Mouse (Mus musculus) ovary, postnatal 14 days (tissue): ENCODE results near the gene Pdzrn3.

Experiments
- DNase-seq: peaks from one replicate; pipeline ENCODE4 v3.0.0; 2022; ENCODE audit warnings: low spot score

Gene Pdzrn3

DNA sequence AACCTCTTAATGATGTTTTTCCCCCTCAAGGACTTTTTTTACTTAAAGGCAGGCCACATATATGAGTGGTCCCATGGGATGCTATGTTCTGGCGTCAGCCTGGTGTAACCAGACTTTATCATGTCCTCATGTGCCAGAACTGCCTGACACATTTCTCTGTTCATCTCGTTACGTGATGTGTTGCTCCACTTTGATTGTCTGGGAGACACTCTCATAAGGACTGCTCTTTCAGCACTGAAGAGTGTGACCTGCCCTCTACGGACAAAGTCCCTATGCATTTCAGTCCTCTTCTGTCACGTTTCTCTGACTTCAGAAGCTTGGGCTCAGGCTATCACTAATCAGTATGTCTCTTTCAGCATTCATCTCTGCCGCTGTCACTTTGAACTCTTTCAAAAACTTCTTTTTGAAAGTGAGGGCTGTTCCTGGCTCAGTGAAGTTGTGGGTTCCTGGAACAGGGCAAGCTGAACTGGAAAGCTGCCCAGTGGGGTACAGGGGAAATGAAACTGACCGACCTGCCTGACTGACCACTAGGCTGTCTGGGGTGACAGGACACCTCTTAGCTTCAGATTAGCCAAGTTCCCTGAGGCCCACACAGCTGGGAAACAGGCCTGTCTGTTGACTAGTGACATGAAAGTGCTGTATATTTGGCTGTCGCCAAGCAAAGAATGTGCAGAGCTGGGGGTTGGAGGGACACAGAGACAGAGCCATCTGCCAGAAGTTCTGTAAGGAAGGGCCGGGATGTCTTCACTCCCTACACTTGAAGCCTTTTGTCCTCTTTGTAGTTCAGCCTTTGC lies 10.7 kb downstream of the Pdzrn3 start:
- no peak for DNase-seq

DNA sequence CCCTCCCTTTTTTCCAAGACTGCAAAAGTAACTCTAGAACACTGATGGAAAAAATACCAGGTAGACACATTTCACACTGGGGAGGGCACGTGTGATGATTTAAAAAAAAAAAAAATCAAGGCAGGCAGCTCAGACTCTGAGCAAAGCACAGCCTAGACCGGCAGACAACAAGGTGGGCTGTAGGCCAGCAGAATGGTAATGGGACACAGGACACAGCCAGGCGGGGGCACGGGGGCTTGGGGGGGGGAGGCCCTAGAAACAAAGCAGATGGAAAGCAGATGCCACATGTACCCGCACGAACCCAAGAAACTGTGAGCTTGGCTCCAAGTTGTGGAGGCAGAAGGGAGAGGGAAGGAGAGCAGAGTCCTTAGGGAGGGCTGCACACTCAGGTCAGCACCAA lies 11.9 kb downstream of the Pdzrn3 start:
- no peak for DNase-seq

GRCm38 (mm10) chr6:101363904-101364303 lies 13.8 kb downstream of the Pdzrn3 start:
- no peak for DNase-seq

GRCm38 (mm10) chr6:101362728-101363127 lies 15.0 kb downstream of the Pdzrn3 start:
- no peak for DNase-seq

- no peak for DNase-seq
These were observed 15.4 kb downstream of the Pdzrn3 start for GRCm38 (mm10) chr6:101362268-101362667.

- no peak for DNase-seq
These were observed 17.4 kb downstream of the Pdzrn3 start for GRCm38 (mm10) chr6:101360211-101360737.

DNA sequence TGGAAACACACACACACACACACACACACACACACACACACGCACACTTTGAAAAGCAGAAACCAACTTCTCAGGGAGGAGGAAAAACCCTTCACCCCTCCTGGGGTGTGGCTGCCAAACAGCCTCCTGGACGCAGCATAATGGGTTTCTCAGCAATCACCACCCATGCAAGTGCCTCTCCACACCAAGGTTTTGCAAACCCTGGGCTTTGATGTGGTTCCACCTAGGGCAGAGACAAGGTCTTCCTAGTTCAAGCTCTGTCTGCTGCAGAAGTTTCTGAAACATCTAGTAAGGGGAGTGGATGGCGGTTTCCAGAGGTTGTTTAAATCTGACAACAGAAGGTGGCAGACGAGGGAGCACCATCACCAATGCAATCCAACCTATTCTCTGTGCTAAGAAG lies 18.1 kb downstream of the Pdzrn3 start:
- no peak for DNase-seq

DNA sequence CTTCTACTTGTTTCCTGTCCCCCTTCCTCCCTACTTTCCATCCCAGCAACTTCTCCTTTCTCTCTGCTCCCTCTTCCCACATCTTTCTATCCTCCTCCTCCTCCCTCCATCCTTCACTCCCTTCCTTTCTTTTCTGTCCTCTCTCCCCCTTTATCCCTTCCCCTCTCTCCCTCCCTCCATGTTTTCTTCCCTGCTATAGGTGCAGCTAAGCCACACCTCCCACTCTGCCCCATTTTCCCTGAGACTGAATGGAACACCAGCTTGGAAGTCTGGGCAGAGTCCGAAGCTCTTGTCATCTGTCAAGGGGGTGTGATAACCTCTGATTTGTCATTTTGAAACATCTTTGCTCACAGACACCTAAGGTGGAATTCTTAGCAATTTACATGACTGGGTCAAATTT lies 22.8 kb downstream of the Pdzrn3 start:
- no peak for DNase-seq

DNA sequence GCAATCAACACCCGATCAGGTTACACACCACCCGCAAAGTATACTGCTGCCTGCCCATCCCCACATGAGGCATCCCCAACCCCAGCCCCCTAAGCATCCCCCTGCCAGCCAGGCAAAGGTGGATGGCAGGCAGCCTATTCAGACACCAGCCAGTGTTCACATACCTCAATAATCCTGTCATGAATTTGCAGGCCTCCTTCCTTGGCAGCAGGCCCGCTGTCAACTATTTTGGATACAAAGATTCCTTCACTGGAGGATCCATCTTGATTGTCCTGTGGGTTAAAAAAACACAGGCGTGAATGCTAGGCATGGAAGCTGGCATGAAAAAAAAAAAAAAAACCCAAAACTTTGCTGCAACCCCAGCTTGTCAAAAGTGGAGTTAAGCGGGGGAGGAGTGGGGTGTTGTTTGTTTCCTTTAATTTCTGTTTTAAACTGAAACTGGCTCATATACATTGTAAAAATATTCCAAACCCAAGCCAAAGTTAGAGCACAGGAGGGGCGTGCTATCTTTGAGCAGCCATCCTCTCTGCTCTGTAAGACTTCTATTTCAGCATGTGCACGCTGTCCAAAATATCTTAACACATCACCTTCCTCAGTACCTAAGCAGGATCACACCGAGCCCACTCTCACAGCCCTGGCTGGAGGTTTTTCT lies 23.3 kb downstream of the Pdzrn3 start:
- DNase-seq = no peak

GRCm38 (mm10) chr6:101353701-101354100 lies 24.0 kb downstream of the Pdzrn3 start:
- no peak for DNase-seq

DNA sequence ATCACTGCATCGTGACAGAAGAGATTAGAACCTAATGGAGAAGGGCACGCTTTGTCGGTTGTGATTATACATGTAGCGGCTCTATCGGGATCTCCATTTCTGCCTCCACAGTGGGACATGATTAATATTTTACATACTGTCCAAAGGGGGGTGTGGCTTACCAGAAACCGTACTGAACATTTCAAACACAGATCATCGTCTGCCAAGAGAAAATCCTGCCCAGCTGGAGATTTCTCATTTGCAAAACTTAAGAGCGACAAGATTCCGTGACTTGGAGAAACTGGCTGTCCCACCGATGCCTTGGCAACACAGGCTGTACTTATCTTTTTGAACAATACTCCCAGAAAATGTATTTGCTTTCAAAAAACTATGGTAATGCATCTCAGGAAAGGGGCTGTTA lies 25.1 kb downstream of the Pdzrn3 start:
- no peak for DNase-seq

- no peak for DNase-seq
These were observed 26.6 kb downstream of the Pdzrn3 start for GRCm38 (mm10) chr6:101351100-101351499.

DNA sequence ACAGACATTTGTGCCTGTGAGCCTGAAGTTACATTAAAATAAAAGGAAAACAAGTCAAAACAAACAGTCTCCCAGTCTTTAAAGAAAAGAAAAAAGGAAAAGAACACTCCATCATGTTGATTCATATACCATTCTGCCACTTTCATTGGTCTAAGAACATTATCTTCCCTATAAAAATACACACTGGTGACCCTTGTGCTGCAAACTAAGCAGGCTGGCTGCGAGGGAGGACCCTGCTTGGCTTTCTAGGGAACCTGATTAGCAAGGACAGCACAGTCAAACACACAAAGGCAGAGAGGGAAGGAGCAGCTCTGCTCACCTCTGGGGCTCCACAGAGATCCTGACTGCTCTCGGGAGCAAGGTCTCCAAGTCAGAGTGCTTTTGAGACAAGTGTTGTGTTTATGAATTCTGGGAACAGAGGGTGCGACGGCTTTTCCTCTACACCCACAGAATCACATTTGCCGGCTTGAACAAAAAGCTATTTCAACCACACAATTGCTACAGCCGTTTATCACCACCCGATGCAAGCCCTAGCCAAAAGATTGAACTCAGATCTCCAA lies 27.2 kb downstream of the Pdzrn3 start:
- DNase-seq = no peak

DNA sequence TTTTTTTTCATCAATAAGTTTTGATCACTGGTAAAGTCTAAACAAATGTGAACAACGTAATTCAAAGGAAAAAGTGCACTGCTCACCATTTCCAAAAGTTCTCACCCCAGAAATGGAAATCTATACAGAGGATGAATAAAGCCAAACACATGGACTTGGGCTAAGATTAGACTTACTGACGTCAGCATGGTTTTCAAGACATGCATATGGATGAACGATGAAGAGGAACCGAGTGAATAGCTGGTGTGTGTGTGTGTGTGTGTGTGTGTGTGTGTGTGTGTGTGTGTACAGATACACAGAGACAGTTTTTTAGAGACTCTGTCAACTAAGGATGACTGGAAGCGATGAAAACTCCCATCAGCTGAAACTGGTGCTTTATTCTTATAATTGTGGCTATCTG lies 29.2 kb downstream of the Pdzrn3 start:
- no peak for DNase-seq

DNA sequence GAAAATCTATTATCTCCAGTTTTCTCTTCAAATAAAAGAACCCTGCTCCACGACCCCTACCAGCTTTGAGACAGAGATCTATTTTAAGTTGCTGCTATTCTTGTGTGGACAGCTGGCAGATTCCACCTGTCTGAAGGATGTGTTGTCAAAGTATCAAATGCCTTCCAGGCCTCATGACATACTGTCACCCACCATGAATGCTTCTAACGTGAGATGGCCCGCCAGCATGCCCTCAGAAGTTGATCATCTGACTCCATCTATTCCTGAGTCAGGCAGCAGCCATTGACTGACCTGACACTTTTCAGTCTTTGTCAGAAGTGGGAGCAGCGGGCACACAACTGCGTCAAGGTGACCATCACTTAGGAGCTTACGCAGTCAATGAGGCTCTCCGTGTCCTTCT lies 37.6 kb downstream of the Pdzrn3 start:
- no peak for DNase-seq

DNA sequence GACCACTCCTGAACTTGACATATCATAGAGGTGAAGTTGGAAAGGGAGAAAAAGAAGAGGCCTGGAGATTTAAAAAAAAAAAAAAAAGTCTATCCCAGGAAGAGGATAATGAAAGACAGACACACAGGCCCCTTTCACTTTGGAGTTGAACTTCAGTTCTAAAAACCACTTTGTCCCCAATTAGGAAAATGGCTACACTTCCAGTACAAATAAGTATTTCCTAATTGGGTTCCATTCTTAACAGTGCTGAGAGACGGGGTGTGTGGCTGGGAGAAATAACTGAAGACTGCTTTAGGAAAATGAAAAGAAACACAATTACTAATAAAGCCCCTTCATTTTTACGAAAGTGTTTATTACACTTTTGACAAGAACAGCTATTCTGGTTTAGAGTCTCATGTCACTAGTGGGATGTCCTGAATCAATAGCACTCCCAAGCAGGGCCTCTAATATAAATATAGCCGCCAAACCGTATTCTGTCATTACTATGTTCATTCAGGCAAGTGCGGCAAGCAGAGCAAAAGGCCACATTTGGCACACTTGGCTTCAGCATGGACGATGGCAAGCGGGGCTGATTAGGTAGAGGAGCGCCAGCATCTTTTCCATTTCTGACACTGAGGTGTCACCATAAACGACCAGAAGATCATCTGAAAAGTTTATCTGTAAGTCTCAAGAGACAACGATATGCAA lies 39.7 kb downstream of the Pdzrn3 start:
- DNase-seq = no peak

DNA sequence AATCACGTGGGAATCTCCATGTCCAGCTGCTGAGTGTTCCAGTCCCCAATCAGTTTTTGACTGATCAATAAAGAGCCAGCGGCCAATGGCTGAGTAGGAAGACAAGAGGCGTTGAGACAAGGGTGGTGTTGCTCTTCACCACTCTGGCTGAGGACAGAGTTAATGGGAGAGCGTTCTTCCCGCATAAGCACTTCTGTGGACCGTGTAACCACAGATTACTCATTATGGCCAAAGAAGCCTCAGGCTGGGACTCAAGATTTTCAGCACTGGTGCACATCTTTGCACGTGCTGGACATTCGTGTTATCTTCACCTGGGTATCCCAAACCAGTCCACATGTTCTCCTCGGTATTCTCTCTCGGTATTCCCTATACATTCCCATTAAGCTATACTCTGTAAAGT lies 41.0 kb downstream of the Pdzrn3 start:
- DNase-seq = no peak

DNA sequence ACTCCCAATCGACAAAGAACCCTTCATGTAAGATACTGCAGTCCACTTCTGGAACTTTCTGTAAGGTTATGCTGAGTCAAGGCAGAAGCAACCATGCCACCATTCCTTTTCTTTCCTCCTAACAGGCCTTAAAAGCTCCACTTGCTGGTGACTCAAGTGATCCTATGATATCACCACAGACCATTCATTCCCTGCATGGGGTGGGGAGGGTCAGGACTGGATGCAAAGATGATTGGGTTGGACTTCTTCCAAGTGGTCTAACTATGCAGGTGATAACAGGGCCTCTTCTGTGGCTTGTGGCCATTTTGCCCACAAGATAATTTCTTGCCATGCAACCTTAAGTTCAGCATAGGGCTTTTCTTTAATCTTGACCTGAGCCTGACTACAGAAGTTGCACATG lies 42.0 kb downstream of the Pdzrn3 start:
- DNase-seq = no peak

DNA sequence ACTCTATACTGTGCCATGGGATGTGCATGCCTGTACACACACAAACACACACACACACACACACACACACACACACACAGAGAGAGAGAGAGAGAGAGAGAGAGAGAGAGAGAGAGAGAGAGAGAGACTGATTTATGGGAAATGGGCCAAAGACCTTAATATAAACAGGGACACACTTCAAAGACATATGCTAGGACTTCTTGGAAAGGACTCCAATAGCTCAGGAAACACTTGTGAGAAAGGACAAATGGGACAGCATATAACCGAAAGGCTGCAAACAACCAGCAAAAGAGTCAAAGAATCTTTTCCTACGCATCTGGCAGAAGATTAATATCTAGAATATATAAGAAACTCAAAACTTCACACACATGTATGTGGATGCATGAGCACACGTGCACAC lies 43.2 kb downstream of the Pdzrn3 start:
- no peak for DNase-seq

GRCm38 (mm10) chr6:101330392-101330791 lies 47.3 kb downstream of the Pdzrn3 start:
- DNase-seq = no peak

DNA sequence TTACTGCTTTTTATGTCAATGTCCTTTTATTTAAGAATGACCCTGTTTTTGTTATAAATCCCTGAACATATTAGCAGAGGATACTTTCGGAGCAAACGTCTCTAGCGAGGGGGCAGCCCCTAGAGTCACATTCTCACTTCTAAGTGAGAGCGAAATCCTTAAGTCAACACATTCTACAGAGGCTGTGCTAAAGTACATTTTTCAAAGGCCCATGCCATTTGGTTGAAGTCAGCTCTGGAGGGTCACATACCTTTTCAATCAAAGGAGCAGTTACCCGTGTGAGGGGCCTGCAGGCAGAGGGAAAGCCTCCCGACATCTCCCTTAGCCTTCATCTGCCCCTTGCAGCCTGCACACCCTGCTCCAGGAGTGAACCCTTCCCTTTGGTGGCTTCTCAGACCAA lies 48.2 kb downstream of the Pdzrn3 start:
- no peak for DNase-seq

GRCm38 (mm10) chr6:101328514-101328913 lies 49.2 kb downstream of the Pdzrn3 start:
- no peak for DNase-seq

GRCm38 (mm10) chr6:101327741-101328140 lies 50.0 kb downstream of the Pdzrn3 start:
- DNase-seq = no peak
